Mouse (Mus musculus): ENCODE results near the gene Ifi44. TPM values are rescaled to one million over a fixed set of nuclear protein-coding genes. Genes with fewer than 3 reads are reported as not detected.
A peak's percentile ranks its signal among the peaks of the same experiment; 100 is the strongest.

Ifi44 gene
- polyA plus RNA-seq, 2 experiments = 0.09 to 0.11 TPM

GRCm38 (mm10) chr3:151746058-151746457, 3.7 kb downstream of the Ifi44 start:
- Histone ChIP-seq H3K27ac (no peak overlapping the region), H3K9ac (replicated peaks) (no peak overlapping the region), H3K4me1 (replicated peaks; ENCODE audit: control insufficient read depth in 2 of 2, insufficient read depth in 2 of 2, low read length in 1 of 2) (no peaks in the 10 kb centered on the region), H3K9me3 (ENCODE audit: control insufficient read depth, low read length) (no peaks in the 10 kb centered on the region), H3K4me3 (ENCODE audit: insufficient read depth in 1 of 2, low read depth in 2 of 2, low read length in 2 of 2) (no peak overlapping the region), H3K4me2 (ENCODE audit: low read depth) (no peak overlapping the region), H3K36me3 (replicated peaks; ENCODE audit: control insufficient read depth, insufficient read depth, low read depth) (no peaks in the 10 kb centered on the region), H3K27me3 (ENCODE audit: control insufficient read depth, insufficient read depth, low read length) (no peaks in the 10 kb centered on the region)
- 57% methylated on average over 8 of the region's 8 CpGs for WGBS (ENCODE audit: insufficient replicate concordance)
- DNase-seq (ENCODE audit: low read depth in 3 of 3, low spot score in 3 of 3) (no peak), ATAC-seq (ENCODE audit: insufficient read depth) (no peak)
- no peak for TF ChIP-seq CTCF (IDR thresholded peaks at IDR 0.05; ENCODE audit: low read depth)
- no peak for TF ChIP-seq EP300 (IDR thresholded peaks at IDR 0.05; ENCODE audit: low read depth)

- no peak overlapping the region for H3K9ac ChIP-seq (replicated peaks)
- no peak overlapping the region for H3K27ac ChIP-seq
- DNase-seq (ENCODE audit: low read depth in 3 of 3, low spot score in 3 of 3) (no peak), ATAC-seq (ENCODE audit: insufficient read depth) (no peak)
- no peak overlapping the region for H3K4me2 ChIP-seq (ENCODE audit: low read depth)
- WGBS (ENCODE audit: insufficient replicate concordance) = 30% methylated on average over 1 of the region's 1 CpGs
- no peaks in the 10 kb centered on the region for H3K9me3 ChIP-seq (ENCODE audit: control insufficient read depth, low read length)
- H3K4me3 ChIP-seq (ENCODE audit: insufficient read depth in 1 of 2, low read depth in 2 of 2, low read length in 2 of 2) = no peak overlapping the region
- no peaks in the 10 kb centered on the region for H3K4me1 ChIP-seq (replicated peaks; ENCODE audit: control insufficient read depth in 2 of 2, insufficient read depth in 2 of 2, low read length in 1 of 2)
- TF ChIP-seq EP300 (IDR thresholded peaks at IDR 0.05; ENCODE audit: low read depth) (no peak), CTCF (IDR thresholded peaks at IDR 0.05; ENCODE audit: low read depth) (no peak)
- no peaks in the 10 kb centered on the region for H3K36me3 ChIP-seq (replicated peaks; ENCODE audit: control insufficient read depth, insufficient read depth, low read depth)
- no peaks in the 10 kb centered on the region for H3K27me3 ChIP-seq (ENCODE audit: control insufficient read depth, insufficient read depth, low read length)
These were observed 7.5 kb downstream of the Ifi44 start for GRCm38 (mm10) chr3:151742223-151742622.

GRCm38 (mm10) chr3:151716246-151716645, 33.5 kb downstream of the Ifi44 start:
- no peak for ATAC-seq (ENCODE audit: insufficient read depth)
- Histone ChIP-seq H3K27me3 (ENCODE audit: control insufficient read depth, insufficient read depth, low read length) (no peaks in the 10 kb centered on the region), H3K4me1 (replicated peaks; ENCODE audit: control insufficient read depth in 2 of 2, insufficient read depth in 2 of 2, low read length in 1 of 2) (no peaks in the 10 kb centered on the region), H3K27ac (no peak overlapping the region), H3K9ac (replicated peaks) (no peak overlapping the region), H3K36me3 (replicated peaks; ENCODE audit: control insufficient read depth, insufficient read depth, low read depth) (no peaks in the 10 kb centered on the region), H3K4me3 (ENCODE audit: insufficient read depth in 1 of 2, low read depth in 2 of 2, low read length in 2 of 2) (no peak overlapping the region), H3K9me3 (ENCODE audit: control insufficient read depth, low read length) (no peaks in the 10 kb centered on the region), H3K4me2 (ENCODE audit: low read depth) (no peak overlapping the region)
- TF ChIP-seq CTCF (IDR thresholded peaks at IDR 0.05; ENCODE audit: low read depth) (peak; percentile 23; the same call in 1 of the 2 replicates), EP300 (IDR thresholded peaks at IDR 0.05; ENCODE audit: low read depth) (no peak)
- 34% methylated on average over 1 of the region's 1 CpGs for whole genome bisulfite sequencing (ENCODE audit: insufficient replicate concordance)
- no peak for DNase-seq (ENCODE audit: low read depth in 3 of 3, low spot score in 3 of 3)

GRCm38 (mm10) chr3:151707335-151707734, 42.4 kb downstream of the Ifi44 start:
- no peak for DNase-seq (ENCODE audit: low read depth in 3 of 3, low spot score in 3 of 3)
- Histone ChIP-seq H3K4me3 (ENCODE audit: insufficient read depth in 1 of 2, low read depth in 2 of 2, low read length in 2 of 2) (no peak overlapping the region), H3K9me3 (ENCODE audit: control insufficient read depth, low read length) (no peaks in the 10 kb centered on the region), H3K4me1 (replicated peaks; ENCODE audit: control insufficient read depth in 2 of 2, insufficient read depth in 2 of 2, low read length in 1 of 2) (no peaks in the 10 kb centered on the region), H3K4me2 (ENCODE audit: low read depth) (no peak overlapping the region), H3K9ac (replicated peaks) (no peak overlapping the region), H3K27ac (no peak overlapping the region), H3K36me3 (replicated peaks; ENCODE audit: control insufficient read depth, insufficient read depth, low read depth) (no peaks in the 10 kb centered on the region), H3K27me3 (ENCODE audit: control insufficient read depth, insufficient read depth, low read length) (no peaks in the 10 kb centered on the region)
- WGBS (ENCODE audit: insufficient replicate concordance) = 62% methylated on average over 4 of the region's 4 CpGs
- no peak for ATAC-seq (ENCODE audit: insufficient read depth)
- TF ChIP-seq CTCF (IDR thresholded peaks at IDR 0.05; ENCODE audit: low read depth) = no peak
- no peak for TF ChIP-seq EP300 (IDR thresholded peaks at IDR 0.05; ENCODE audit: low read depth)

Other genes with a start within 250 kb of the Ifi44 start
- gene Ifi44l, start 12.9 kb upstream of the Ifi44 start, polyA plus RNA-seq (2012; rRNA removed) = not detected in 2 replicates
- not detected in 2 replicates for gene Ifi44l, start 12.9 kb upstream of the Ifi44 start, polyA plus RNA-seq (2014; fragmentation: Nextera tagmentation; extraction: Ambion mirVana)
- gene Ptgfr, start 87.7 kb upstream of the Ifi44 start, polyA plus RNA-seq (2012; rRNA removed) = 0.01 TPM in 2 replicates
- gene Ptgfr, start 87.7 kb upstream of the Ifi44 start, polyA plus RNA-seq (2014; fragmentation: Nextera tagmentation; extraction: Ambion mirVana) = not detected in 2 replicates

Data from liver, embryonic 14.5 days (tissue).